Mouse (Mus musculus) embryonic fibroblast, embryonic 13.5 days (primary cell): ENCODE data around the gene Tgfb1i1. TPM values are rescaled to one million over a fixed set of nuclear protein-coding genes. Genes with fewer than 3 reads are reported as not detected.
A peak's percentile ranks its signal among the peaks of the same experiment; 100 is the strongest.

Experiments used
- H3K27ac ChIP-seq: 2 replicates; pipeline ENCODE4 v1.5.1; 2012; ENCODE audit warnings: low read length, control low read depth, inconsistent platforms; ENCODE audit not compliant: insufficient read depth
- H3K4me1 ChIP-seq: 2 replicates; pipeline ENCODE4 v1.6.1; 2011; ENCODE audit warnings: low read length; ENCODE audit not compliant: control insufficient read depth, insufficient read depth
- H3K4me3 ChIP-seq: 2 replicates; pipeline ENCODE4 v1.5.1; 2011; ENCODE audit warnings: mild to moderate bottlenecking, control low read depth, low read length; ENCODE audit not compliant: insufficient read depth
- CTCF ChIP-seq: IDR thresholded peaks from 2 replicates; pipeline ENCODE4 v1.5.1; 2011; ENCODE audit warnings: mild to moderate bottlenecking, control low read depth, low read length, moderate library complexity, borderline replicate concordance; ENCODE audit not compliant: insufficient read depth
- POLR2A ChIP-seq: IDR thresholded peaks from 2 replicates; pipeline ENCODE4 v1.6.1; 2011; ENCODE audit warnings: low read depth, mild to moderate bottlenecking, control low read depth, low read length, moderate library complexity
- polyA plus RNA-seq: library from polyadenylated mRNA; stranded (reverse); fragments of >200 nt; gene quantifications from 2 replicates; pipeline ENCODE4 v1.2.4, GENCODE M21; 2011; ENCODE audit warnings: low read depth; ENCODE audit not compliant: missing spikeins, insufficient read length

Gene Tgfb1i1
- polyA plus RNA-seq, 1 experiment: 200 TPM

- Histone ChIP-seq H3K4me1 (peaks cover 3% of the 10 kb centered on the region; the same call in 1 of the 2 replicates), H3K27ac (no peak overlapping the region), H3K4me3 (no peak overlapping the region)
- TF ChIP-seq CTCF: no peak
- no peak for TF ChIP-seq POLR2A
Measured at GRCm38 (mm10) chr7:128302151-128302550, 55.5 kb downstream of the Tgfb1i1 start.

GRCm38 (mm10) chr7:128304198-128304597 lies 57.6 kb downstream of the Tgfb1i1 start:
- Histone ChIP-seq H3K4me1 (no peaks in the 10 kb centered on the region), H3K4me3 (no peak overlapping the region), H3K27ac (no peak overlapping the region)
- TF ChIP-seq POLR2A (no peak), CTCF (no peak)

GRCm38 (mm10) chr7:128304907-128305306 lies 58.3 kb downstream of the Tgfb1i1 start:
- Histone ChIP-seq H3K27ac (no peak overlapping the region), H3K4me3 (no peak overlapping the region), H3K4me1 (0 out of 2 replicates have a peak, but pooled peaks cover under 1% of the 10 kb centered on the region)
- TF ChIP-seq CTCF: peak; percentile 66; the same call in 1 of the 2 replicates
- TF ChIP-seq POLR2A: no peak

Other genes starting within 250 kb of the Tgfb1i1 start
- gene Trim72, start 242.9 kb upstream of the Tgfb1i1 start, polyA plus RNA-seq: not detected in 2 replicates
- 0.20 and 1.8 TPM in 2 replicates for gene Itgam, start 184.2 kb upstream of the Tgfb1i1 start, polyA plus RNA-seq
- 0.11 TPM in 1 of 2 replicates, not detected in the other for gene Gm49368, start 184.1 kb upstream of the Tgfb1i1 start, polyA plus RNA-seq
- not detected in 2 replicates for gene Itgax, start 117.3 kb upstream of the Tgfb1i1 start, polyA plus RNA-seq
- gene Itgad, start 92.4 kb upstream of the Tgfb1i1 start, polyA plus RNA-seq: 0.53 TPM in 1 of 2 replicates, not detected in the other
- 2.7 and 5.2 TPM in 2 replicates for gene Cox6a2, start 40.4 kb upstream of the Tgfb1i1 start, polyA plus RNA-seq
- gene Armc5, start 9.5 kb upstream of the Tgfb1i1 start, polyA plus RNA-seq: 9.0 and 11.1 TPM in 2 replicates
- gene 9130023H24Rik, start 8.8 kb upstream of the Tgfb1i1 start, polyA plus RNA-seq: 9.1 and 9.8 TPM in 2 replicates
- not detected in 2 replicates for gene Slc5a2, start 18.8 kb downstream of the Tgfb1i1 start, polyA plus RNA-seq
- 17.9 and 21.1 TPM in 2 replicates for gene BC017158, start 51.4 kb downstream of the Tgfb1i1 start, polyA plus RNA-seq
- 15.8 and 26.6 TPM in 2 replicates for gene Rgs10, start 171.9 kb downstream of the Tgfb1i1 start, polyA plus RNA-seq
- gene Tial1, start 214.9 kb downstream of the Tgfb1i1 start, polyA plus RNA-seq: 111 and 123 TPM in 2 replicates